In the genomic region with DNA sequence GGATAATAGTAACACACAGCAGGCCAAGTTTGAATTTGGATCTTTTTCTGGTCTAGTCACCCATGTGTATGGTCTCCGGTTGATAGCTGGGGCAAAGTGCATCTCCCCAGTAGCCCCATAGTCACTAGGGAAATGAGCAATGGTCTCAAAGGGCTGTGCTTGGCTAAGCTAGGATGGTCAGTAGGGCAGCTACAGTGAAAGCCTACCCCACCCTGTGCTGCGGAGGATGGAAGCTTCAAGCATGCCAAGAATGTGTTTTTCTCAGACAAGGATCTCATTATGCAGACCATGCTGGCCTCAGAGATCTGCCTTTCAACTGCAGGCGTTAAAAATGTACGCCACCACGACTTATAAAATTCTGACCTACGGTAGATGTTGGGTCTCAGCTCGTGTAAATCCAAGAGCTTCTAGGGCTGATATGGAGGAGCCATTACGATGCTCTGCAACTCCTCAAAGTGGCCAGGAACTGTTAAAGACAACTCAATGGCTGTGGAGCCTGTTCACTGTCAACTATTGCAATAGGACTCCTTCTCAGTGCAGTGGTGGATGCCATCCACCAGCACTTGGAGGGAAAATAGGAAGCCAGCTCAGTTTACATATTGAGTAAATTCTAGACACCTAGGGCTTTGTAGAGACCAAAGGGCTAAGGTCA, we compare ENCODE assay signal across 12 mouse cellular contexts. TPM values are rescaled to one million over a fixed set of nuclear protein-coding genes. Genes with fewer than 3 reads are reported as not detected.
DNase-seq lines count a peak whose midpoint lies in the region; ATAC-seq and TF ChIP-seq lines count a peak whose summit lies in the region.
"Had no signal": no experiment of that assay in that cellular context is flagged by ENCODE, and none has a peak within 500 bp of the region (broad histone marks: within the 10 kb centered on the region; RNA-seq: fewer than 3 reads in every experiment).

No protein-coding gene starts in this region.

- WGBS in kidney, embryonic 15.5 days = 62% methylated on average over 8 of the region's 8 CpGs
- WGBS in kidney, embryonic 14.5 days = 69% methylated on average over 8 of the region's 8 CpGs

- TF ChIP-seq POLR2A in MEL (IDR thresholded peaks at IDR 0.05; ENCODE audit: control insufficient read depth in 1 of 2, insufficient read depth in 1 of 2, low read depth in 1 of 2, low read length in 2 of 2, poor library complexity in 1 of 2) = peak in 1 of 2 experiments; percentile 52; a peak in 1 of 4 replicates

- H3K4me1 ChIP-seq in kidney, embryonic 15.5 days = no peaks in the 10 kb centered on the region
- H3K4me1 ChIP-seq in kidney, embryonic 14.5 days (ENCODE audit: control insufficient read depth, insufficient read depth, low read length) = no peaks in the 10 kb centered on the region
- peaks cover 2 to 20% of the 10 kb centered on the region in 2 experiments for H3K4me1 ChIP-seq in MEL (ENCODE audit: control insufficient read depth in 1 of 2, insufficient read depth in 2 of 2, low read length in 2 of 2)

- H3K9ac ChIP-seq in kidney, embryonic 15.5 days = no peak overlapping the region
- H3K9ac ChIP-seq in kidney, embryonic 14.5 days (ENCODE audit: low read depth, low read length) = no peak overlapping the region
- H3K9ac ChIP-seq in MEL (ENCODE audit: control insufficient read depth, low read depth, low read length, poor library complexity, severe bottlenecking) = no peak overlapping the region
- H3K9ac ChIP-seq: liver, embryonic 13.5 days had no signal

- H3K36me3 ChIP-seq in kidney, embryonic 15.5 days = peaks cover 56% of the 10 kb centered on the region
- H3K36me3 ChIP-seq in kidney, embryonic 14.5 days (ENCODE audit: control insufficient read depth, insufficient read depth, low read length) = peaks cover 47% of the 10 kb centered on the region
- peaks cover 14 to 26% of the 10 kb centered on the region in 2 experiments for H3K36me3 ChIP-seq in MEL (ENCODE audit: control insufficient read depth in 1 of 2, insufficient read depth in 2 of 2, low read length in 2 of 2)

- no peak for TF ChIP-seq RAD21 in MEL (IDR thresholded peaks at IDR 0.05; ENCODE audit: low read depth, low read length)

- no peak overlapping the region for H3K4me2 ChIP-seq in kidney, embryonic 15.5 days
- no peak overlapping the region for H3K4me2 ChIP-seq in kidney, embryonic 14.5 days (replicated peaks; ENCODE audit: low read depth, low read length)
- H3K4me2 ChIP-seq: liver, embryonic 13.5 days had no signal

- H3K27ac ChIP-seq in kidney, embryonic 15.5 days = 0 out of 2 replicates have a peak overlapping the region, but pooled peaks have one; percentile 59
- no peak overlapping the region for H3K27ac ChIP-seq in kidney, embryonic 14.5 days (ENCODE audit: low read depth, low read length)
- H3K27ac ChIP-seq in MEL (ENCODE audit: control insufficient read depth, low read depth, low read length) = no peak overlapping the region
- H3K27ac ChIP-seq: liver, embryonic 13.5 days had no signal

- no peaks in the 10 kb centered on the region for H3K9me3 ChIP-seq in kidney, embryonic 15.5 days (replicated peaks)
- no peaks in the 10 kb centered on the region for H3K9me3 ChIP-seq in kidney, embryonic 14.5 days (ENCODE audit: control insufficient read depth, low read length)
- H3K9me3 ChIP-seq in MEL (replicated peaks; ENCODE audit: insufficient read depth, low read length) = no peaks in the 10 kb centered on the region
- H3K9me3 ChIP-seq: liver, embryonic 13.5 days had no signal

- no peak for TF ChIP-seq EP300 in MEL (IDR thresholded peaks at IDR 0.05; ENCODE audit: low read depth in 1 of 2, low read length in 2 of 2)

- no peak overlapping the region for H3K4me3 ChIP-seq in kidney, embryonic 15.5 days (replicated peaks)
- no peak overlapping the region for H3K4me3 ChIP-seq in kidney, embryonic 14.5 days (ENCODE audit: low read length)
- no peak overlapping the region for H3K4me3 ChIP-seq in MEL (ENCODE audit: control insufficient read depth in 1 of 2, insufficient read depth in 1 of 2, low read depth in 2 of 2, low read length in 2 of 2)
- H3K4me3 ChIP-seq: liver, embryonic 13.5 days had no signal

- peak; percentile 47; the same call in 1 of the 2 replicates for ATAC-seq in kidney, embryonic 15.5 days (replicated peaks; ENCODE audit: low FRiP score)
- ATAC-seq in kidney, embryonic 14.5 days (ENCODE audit: low FRiP score, low TSS enrichment) = no peak

- peak; percentile 17 for DNase-seq in embryo, embryonic 9.5 days (ENCODE audit: extremely low spot score)
- no peak for DNase-seq in embryo, embryonic 10.5 days (ENCODE audit: low spot score)
- DNase-seq in MEL (ENCODE audit: low read depth, low spot score) = no peak
- DNase-seq in kidney, postnatal 14 days = peak; percentile 59
- DNase-seq in right cerebral cortex, postnatal 25 days = no peak
- no peak for DNase-seq in cerebellum, adult 8-10 months
- DNase-seq: cerebellum, postnatal 10 days; heart, postnatal 14 days; liver, embryonic 13.5 days had no signal

- no peak for TF ChIP-seq CTCF in MEL (IDR thresholded peaks at IDR 0.05 in 2 of 3, conservative IDR thresholded peaks at IDR 0.05 in 1 of 3; ENCODE audit: control insufficient read depth in 1 of 3, insufficient read depth in 1 of 3, low read depth in 2 of 3, low read length in 3 of 3, poor library complexity in 1 of 3, severe bottlenecking in 1 of 3)

- no peaks in the 10 kb centered on the region for H3K27me3 ChIP-seq in kidney, embryonic 15.5 days
- no peaks in the 10 kb centered on the region for H3K27me3 ChIP-seq in kidney, embryonic 14.5 days (ENCODE audit: control insufficient read depth, insufficient read depth, low read length)
- H3K27me3 ChIP-seq in MEL (ENCODE audit: control insufficient read depth in 1 of 2, insufficient read depth in 2 of 2, low read length in 2 of 2) = no peaks in the 10 kb centered on the region
- H3K27me3 ChIP-seq: liver, embryonic 13.5 days had no signal

- no peaks in the 10 kb centered on the region for H3K79me2 ChIP-seq in MEL (ENCODE audit: control insufficient read depth, insufficient read depth, low read length, poor library complexity)

TF ChIP-seq in MEL, 35 proteins besides CTCF, POLR2A, EP300 and RAD21:
- no peak for TF ChIP-seq ELF1 (IDR thresholded peaks at IDR 0.05; ENCODE audit: low read depth, low read length)
- TF ChIP-seq GABPA (IDR thresholded peaks at IDR 0.05; ENCODE audit: low read depth, low read length) = no peak
- TF ChIP-seq MYC (IDR thresholded peaks at IDR 0.05; ENCODE audit: low read depth, low read length) = no peak
- TF ChIP-seq E2F4 (IDR thresholded peaks at IDR 0.05; ENCODE audit: borderline replicate concordance, low read depth, low read length) = no peak
- peak; percentile 44; the same call in 1 of the 2 replicates for TF ChIP-seq MYB (IDR thresholded peaks at IDR 0.05; ENCODE audit: low read depth, low read length)
- no peak for TF ChIP-seq ZNF384 (IDR thresholded peaks at IDR 0.05; ENCODE audit: low read depth, low read length)
- TF ChIP-seq POLR2AphosphoS2 (IDR thresholded peaks at IDR 0.05; ENCODE audit: low read length) = peak; percentile 64
- TF ChIP-seq HCFC1 (IDR thresholded peaks at IDR 0.05; ENCODE audit: low read depth, low read length) = no peak
- TF ChIP-seq SIN3A (IDR thresholded peaks at IDR 0.05; ENCODE audit: low read length) = no peak
- no peak for TF ChIP-seq POLR2AphosphoS5 (IDR thresholded peaks at IDR 0.05; ENCODE audit: borderline replicate concordance, low read depth, low read length)
- TF ChIP-seq UBTF (IDR thresholded peaks at IDR 0.05; ENCODE audit: borderline replicate concordance, insufficient read depth, low read depth, low read length) = no peak
- TF ChIP-seq CHD1 (IDR thresholded peaks at IDR 0.05; ENCODE audit: low read depth, low read length) = no peak

RNA-seq across cellular contexts. Expression of a gene that starts 12.5 kb away (rescaled TPM):
- polyA plus RNA-seq in kidney, embryonic 15.5 days (2015; fragmentation: Nextera tagmentation; extraction: Ambion mirVana) = 560 and 580 TPM in 2 replicates
- 639 and 654 TPM in 2 replicates for polyA plus RNA-seq in kidney, embryonic 14.5 days (2014; fragmentation: Nextera tagmentation; extraction: Ambion mirVana)
- 1,184 and 1,257 TPM in 2 replicates for total RNA-seq in MEL (2012; rRNA removed)
- 100 to 1,000 TPM; 396 to 798 TPM for polyA plus RNA-seq in MEL (2012; ENCODE audit: insufficient read depth in 1 of 2, insufficient read length in 2 of 2, low read depth in 1 of 2, low replicate concordance in 2 of 2, missing spikeins in 1 of 2)

RNA-seq across cellular contexts. Expression of a gene that starts 12.5 kb away (rescaled TPM):
- 13.4 and 13.9 TPM in 2 replicates for polyA plus RNA-seq in kidney, embryonic 15.5 days (2015; fragmentation: Nextera tagmentation; extraction: Ambion mirVana)
- polyA plus RNA-seq in kidney, embryonic 14.5 days (2014; fragmentation: Nextera tagmentation; extraction: Ambion mirVana) = 12.3 and 13.1 TPM in 2 replicates
- 26.2 and 29.2 TPM in 2 replicates for total RNA-seq in MEL (2012; rRNA removed)
- 10 to 100 TPM in 1 of 2 experiments, not detected in 1; 21.0 TPM for polyA plus RNA-seq in MEL (2012; ENCODE audit: insufficient read depth in 1 of 2, insufficient read length in 2 of 2, low read depth in 1 of 2, low replicate concordance in 2 of 2, missing spikeins in 1 of 2)

RNA-seq across cellular contexts. Expression of a gene that starts 23.9 kb away (rescaled TPM):
- 13.6 and 14.6 TPM in 2 replicates for polyA plus RNA-seq in kidney, embryonic 15.5 days (2015; fragmentation: Nextera tagmentation; extraction: Ambion mirVana)
- 5.5 and 5.9 TPM in 2 replicates for polyA plus RNA-seq in kidney, embryonic 14.5 days (2014; fragmentation: Nextera tagmentation; extraction: Ambion mirVana)
- total RNA-seq in MEL (2012; rRNA removed) = 0.31 TPM in 1 of 2 replicates, not detected in the other
- polyA plus RNA-seq in MEL (2012; ENCODE audit: insufficient read depth in 1 of 2, insufficient read length in 2 of 2, low read depth in 1 of 2, low replicate concordance in 2 of 2, missing spikeins in 1 of 2) = under 1 TPM in 1 of 2 experiments, not detected in 1; 0.22 TPM
- total RNA-seq: granulocyte monocyte progenitor cell, adult 5-6 weeks had no signal

RNA-seq across cellular contexts. Expression of a gene that starts 58.3 kb away (rescaled TPM):
- 31.5 and 32.6 TPM in 2 replicates for polyA plus RNA-seq in kidney, embryonic 15.5 days (2015; fragmentation: Nextera tagmentation; extraction: Ambion mirVana)
- 21.5 and 42.4 TPM in 2 replicates for polyA plus RNA-seq in kidney, embryonic 14.5 days (2014; fragmentation: Nextera tagmentation; extraction: Ambion mirVana)
- total RNA-seq in MEL (2012; rRNA removed) = 37.9 and 42.8 TPM in 2 replicates
- 100 to 1,000 TPM in 1 of 2 experiments, 10 to 100 TPM in 1; 62.5 to 114 TPM for polyA plus RNA-seq in MEL (2012; ENCODE audit: insufficient read depth in 1 of 2, insufficient read length in 2 of 2, low read depth in 1 of 2, low replicate concordance in 2 of 2, missing spikeins in 1 of 2)

Comparison
In these comparisons a context has a peak if more than half of its experiments do, and no peak if none do; other contexts are left out.
1. DNase-seq: peak in embryo, embryonic 9.5 days (single experiment) and kidney, postnatal 14 days (single experiment); none in embryo, embryonic 10.5 days (single experiment), MEL (single experiment), right cerebral cortex, postnatal 25 days (single experiment) and cerebellum, adult 8-10 months (single experiment).